Mouse (Mus musculus) heart, postnatal 14 days (tissue): Measurements from ENCODE around the gene Selenom. TPM values are rescaled to one million over a fixed set of nuclear protein-coding genes. Genes with fewer than 3 reads are reported as not detected.

Source experiments
- DNase-seq, 2 experiments: peaks; one replicate each; pipeline ENCODE4 v3.0.0; 2021 to 2022
- intact Hi-C: fragments of 180-260 bp; cut with DNase I; formaldehyde crosslinking; loops from one replicate; pipeline ENCODE4 v1.15.1; 2025
- long read RNA-seq, 2 experiments: library from polyadenylated mRNA; stranded (forward); transcript quantifications; one replicate each; pipeline ENCODE4 v2.0.0; 2021
- total RNA-seq, 2 experiments: library from RNA; stranded (reverse); gene quantifications; 2 replicates each; pipeline ENCODE4 v1.2.3; 2021

The Selenom gene
- total RNA-seq, result 10 to 100 TPM; 42.1 to 44.0 TPM
- long read RNA-seq, experiment 1, transcript Selenom-201 (5 exons, 707 nt), result major isoform, 30 of 31 reads
- long read RNA-seq, experiment 1, partial matches to known transcripts, result 0 of 31 reads
- long read RNA-seq, experiment 1, other reads (novel, unspliced or antisense), result 1 of 31 reads
- long read RNA-seq, experiment 2, transcript Selenom-201 (5 exons, 707 nt), result major isoform, 33 of 40 reads
- long read RNA-seq, experiment 2, partial matches to known transcripts, result 1 of 40 reads
- long read RNA-seq, experiment 2, other reads (novel, unspliced or antisense), result 4 of 40 reads

GRCm38 (mm10) chr11:3514529-3515054, at the start of gene Selenom:
Gene Selenom, plus strand, starts transcription at chr11:3514684.
- intact Hi-C loops, result loop anchor here (1.0 to 5.0 kb wide), 4 partner anchors 41 to 167 kb away; no protein-coding TSS in a partner anchor
- DNase-seq, result peak; percentile 90 to 93

GRCm38 (mm10) chr11:3471448-3471850, 43.0 kb upstream of the Selenom start:
- DNase-seq, result no peak
- intact Hi-C loops, result no loop called here

DNA sequence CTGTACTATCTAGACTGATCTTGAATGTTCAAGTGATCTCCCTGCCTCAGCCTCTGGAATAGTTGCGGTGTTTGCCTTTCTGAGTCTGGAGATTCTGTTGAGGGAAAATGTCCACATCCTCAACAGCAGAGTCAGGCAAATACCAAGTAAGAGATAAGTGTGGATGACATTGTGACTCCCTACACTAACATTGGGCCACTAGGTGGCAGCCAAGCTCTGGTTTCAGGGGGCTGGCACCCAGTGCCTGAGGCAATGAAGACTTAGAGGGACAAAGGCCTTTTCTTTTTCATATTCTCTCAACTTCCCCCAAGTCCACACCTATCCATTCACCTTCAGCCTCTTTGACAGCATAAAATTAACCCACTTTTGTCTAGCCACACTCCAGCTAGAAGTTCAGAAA, 42.0 kb upstream of the Selenom start:
- DNase-seq, result peak; percentile 88 to 94
- intact Hi-C loops, result loop anchor here (2.0 kb wide), 2 partner anchors 160 to 314 kb away; no protein-coding TSS in a partner anchor

- intact Hi-C loops, result no loop called here
- DNase-seq, result peak in 1 of 2 experiments; percentile 40
Observed at GRCm38 (mm10) chr11:3474480-3475115, 39.9 kb upstream of the Selenom start.

GRCm38 (mm10) chr11:3475489-3475888, 39.0 kb upstream of the Selenom start:
- intact Hi-C loops, result no loop called here

DNA sequence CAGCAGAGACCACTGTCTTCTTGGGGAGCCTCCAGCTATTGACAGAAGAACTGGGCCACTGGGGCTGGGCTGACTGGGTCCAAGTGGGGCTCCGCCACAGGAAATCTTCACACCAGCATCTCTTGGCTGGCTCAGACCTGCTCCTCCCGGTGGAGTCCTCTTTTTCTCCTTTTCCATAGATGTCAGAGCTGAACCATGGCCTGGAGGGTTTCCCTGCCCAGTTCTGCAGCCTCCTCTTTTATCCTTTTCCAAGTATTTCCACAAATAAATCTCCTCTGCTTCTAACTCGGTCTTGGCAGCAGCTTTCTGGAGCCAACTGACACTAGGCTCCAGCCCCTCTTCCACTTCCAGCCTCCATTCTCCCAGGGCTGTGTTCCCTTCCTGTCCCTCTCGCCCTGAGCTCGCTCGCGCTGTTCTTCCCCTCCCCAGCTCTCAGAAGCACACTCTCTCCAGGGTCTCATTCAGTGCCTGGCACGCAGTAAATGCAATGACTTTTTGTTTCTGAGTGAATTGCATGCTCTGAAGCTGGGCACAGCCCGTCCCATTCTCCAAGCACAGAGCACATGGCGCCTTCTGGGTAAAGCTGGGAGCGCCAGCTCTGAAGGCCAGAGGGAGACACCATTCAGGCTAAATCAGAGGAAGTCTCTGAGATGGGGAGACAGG, 30.4 kb upstream of the Selenom start:
- DNase-seq, result no peak
- intact Hi-C loops, result no loop called here

More at GRCm38 (mm10) chr11:3475489-3475888, 39.0 kb upstream of the Selenom start:
- no peak for DNase-seq

DNA sequence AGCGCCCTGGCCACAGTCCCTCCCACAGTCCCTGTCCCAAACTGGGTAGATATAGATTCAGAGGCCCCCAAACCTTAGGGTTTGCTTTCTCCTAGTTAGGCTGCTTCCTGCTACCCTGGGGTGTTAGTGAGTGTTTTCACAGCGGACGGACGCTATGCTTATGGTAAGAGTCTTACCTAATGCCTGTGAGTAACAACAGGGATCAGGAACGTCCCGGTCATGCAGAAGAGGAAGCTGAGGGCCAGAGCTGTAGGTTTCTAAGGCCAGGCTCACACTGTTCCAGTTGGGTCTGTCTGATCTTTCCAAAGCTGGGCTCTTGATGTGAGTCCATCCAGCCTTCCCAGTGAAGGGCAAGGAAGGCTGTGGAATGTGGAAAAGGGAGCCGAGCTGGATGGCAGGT, 28.1 kb upstream of the Selenom start:
- DNase-seq, result no peak
- intact Hi-C loops, result no loop called here

- no peak for DNase-seq
- intact Hi-C loops, result no loop called here
Observed at GRCm38 (mm10) chr11:3487952-3488570, 26.4 kb upstream of the Selenom start, which contains the start of gene Pla2g3. Gene Pla2g3, plus strand, starts transcription at chr11:3488284.

DNA sequence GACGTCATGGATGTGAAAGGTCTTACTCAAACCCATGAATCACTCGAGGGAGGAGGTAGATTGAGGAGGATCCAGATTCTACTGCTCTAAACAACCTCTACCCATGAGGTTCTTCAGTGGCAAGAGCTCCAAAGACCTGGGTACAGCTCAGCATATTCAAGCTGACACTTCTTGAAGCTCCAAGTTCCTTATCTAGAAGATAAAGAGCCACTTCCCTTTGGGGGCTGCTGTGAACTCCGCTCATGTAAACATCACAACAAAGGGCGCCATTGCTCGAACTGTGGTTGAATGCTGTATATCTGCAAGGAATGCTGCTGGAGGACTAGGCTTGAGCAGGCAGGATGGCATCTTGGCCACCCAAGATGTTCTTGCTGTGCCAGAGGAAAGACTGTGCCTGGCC, 25.4 kb upstream of the Selenom start:
- DNase-seq, result no peak
- intact Hi-C loops, result no loop called here

DNA sequence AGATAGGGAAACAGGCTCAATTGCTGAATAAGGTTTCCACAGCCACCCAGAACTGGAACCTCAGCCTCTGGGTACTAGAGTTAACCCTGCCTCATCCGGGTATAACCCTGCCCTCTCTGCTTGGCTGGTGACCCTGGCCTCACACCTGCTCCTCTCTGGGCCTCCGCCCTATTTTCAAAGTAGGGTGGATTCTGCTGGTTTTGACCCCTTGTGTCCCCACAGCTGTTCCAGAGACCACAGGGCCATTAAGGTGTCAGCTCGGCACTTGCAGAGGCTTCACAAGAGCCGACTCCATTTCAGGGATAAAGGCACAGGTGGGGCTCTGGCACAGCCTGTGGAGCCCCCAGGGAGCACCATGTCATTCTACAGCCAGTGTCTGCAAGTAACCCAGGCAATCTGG, 21.7 kb upstream of the Selenom start:
- no peak for DNase-seq
- intact Hi-C loops, result no loop called here

DNA sequence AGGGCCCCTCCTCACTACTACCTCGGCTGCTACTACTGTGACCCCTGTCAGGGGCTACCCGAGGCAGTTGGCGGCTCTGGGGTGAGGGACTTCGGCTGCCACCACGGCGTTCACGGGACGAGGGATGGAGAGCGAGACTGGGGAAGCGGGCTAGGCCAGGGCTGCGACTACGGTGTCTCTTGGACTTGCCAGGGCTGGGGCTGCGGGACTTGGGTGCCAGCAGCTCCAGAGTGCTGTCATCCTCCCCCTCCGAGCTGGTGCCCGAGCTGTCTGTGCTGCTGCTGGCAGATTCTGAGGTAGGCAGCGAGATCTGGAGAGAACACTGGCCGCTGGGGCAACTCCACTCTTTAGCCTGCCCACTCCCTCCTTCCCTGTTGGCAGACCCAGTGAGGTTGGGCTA, 19.6 kb upstream of the Selenom start:
- intact Hi-C loops, result no loop called here

DNA sequence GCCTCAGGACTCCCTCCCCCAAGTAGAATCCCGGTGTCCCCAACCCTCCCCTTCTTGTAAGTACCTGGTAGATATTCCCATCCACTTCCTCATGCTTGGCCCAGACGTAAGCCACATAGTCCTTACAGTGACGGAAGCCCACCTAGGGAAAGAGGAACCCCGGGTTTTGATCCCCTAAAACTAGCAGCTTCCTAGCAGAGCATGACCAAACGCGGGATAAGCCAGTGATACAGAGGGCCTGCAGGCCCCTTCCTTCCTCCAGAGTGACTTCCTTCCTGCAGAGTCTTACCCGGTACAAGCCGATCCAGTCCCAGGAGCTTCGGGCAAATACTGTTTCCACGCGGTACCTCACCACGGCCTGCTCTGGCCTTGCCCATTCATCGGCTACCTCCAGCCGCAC, 19.0 kb upstream of the Selenom start:
- DNase-seq, result no peak
- intact Hi-C loops, result no loop called here

More for the DNA sequence above, 19.6 kb upstream of the Selenom start:
- DNase-seq, result no peak

GRCm38 (mm10) chr11:3496756-3497155, 17.7 kb upstream of the Selenom start:
- intact Hi-C loops, result no loop called here
- DNase-seq, result no peak

DNA sequence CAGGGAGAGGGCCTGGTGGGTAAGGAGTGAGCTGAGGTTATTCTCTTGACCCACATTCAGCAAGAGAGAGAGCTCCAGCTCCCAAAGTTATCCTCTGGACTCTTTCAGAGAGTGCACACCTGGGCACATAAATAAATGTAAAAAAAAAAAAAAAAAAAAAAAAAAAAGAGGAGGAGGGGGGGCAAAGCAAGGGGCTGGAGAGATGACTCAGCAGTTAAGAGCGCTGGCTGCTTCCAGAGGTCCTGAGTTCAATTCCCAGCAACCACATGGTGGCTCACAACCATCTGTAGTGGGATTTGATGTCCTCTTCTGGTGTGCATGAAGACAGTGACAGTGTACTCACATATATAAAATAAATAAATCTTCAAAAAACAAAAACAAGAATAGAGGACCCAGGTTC, 17.2 kb upstream of the Selenom start:
- intact Hi-C loops, result no loop called here
- no peak for DNase-seq

DNA sequence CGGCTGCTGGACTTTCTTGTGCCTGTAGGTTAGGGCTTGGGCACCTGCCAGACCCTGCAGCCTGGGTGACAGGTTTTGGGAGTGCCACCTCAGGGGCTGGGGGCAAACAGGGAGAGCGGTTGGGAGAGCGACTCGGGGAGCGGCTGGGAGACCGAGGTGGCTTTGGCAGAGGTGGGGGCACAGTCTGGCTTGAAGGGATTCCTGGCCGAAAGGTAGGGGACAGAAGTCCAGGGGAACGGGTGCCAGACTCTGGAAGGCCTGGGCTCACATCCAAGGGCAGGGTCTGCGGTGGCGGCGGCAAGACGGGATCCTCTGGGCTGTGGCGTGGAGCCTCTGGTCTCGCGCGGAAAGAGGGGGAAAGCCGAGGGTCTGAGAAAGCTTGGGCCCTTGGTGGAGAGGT, 12.4 kb upstream of the Selenom start:
- no peak for DNase-seq
- intact Hi-C loops, result no loop called here

DNA sequence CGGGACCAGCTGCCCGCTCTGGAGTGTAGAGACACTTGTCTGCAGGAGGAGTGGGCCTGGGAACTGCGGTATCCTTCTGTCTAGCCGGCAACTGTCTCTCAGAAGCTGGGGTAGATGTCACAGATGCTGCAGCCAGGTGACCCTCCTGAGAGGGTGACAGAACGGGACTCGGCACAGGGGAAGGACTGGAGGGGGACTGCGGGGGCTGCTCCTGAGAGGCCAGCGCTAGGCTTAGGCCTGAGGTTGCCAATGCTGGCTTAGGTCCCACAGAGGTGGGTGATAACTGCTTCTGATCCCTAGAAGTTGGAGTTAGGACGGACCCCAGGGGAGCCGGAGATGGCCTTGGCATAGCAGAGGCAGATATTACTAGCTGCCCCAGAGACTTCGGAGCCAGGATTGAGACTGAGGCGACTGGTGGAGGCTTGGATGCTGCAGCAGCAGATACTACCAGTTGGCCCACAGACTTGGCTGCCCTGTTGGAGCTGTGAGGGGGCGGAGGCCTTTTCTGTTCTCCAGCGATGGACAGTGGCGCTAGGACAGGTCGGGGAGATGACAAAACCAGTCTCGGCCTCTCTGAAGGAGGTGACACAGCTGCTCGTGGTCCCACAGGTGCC, 11.9 kb upstream of the Selenom start:
- no peak for DNase-seq
- intact Hi-C loops, result no loop called here

DNA sequence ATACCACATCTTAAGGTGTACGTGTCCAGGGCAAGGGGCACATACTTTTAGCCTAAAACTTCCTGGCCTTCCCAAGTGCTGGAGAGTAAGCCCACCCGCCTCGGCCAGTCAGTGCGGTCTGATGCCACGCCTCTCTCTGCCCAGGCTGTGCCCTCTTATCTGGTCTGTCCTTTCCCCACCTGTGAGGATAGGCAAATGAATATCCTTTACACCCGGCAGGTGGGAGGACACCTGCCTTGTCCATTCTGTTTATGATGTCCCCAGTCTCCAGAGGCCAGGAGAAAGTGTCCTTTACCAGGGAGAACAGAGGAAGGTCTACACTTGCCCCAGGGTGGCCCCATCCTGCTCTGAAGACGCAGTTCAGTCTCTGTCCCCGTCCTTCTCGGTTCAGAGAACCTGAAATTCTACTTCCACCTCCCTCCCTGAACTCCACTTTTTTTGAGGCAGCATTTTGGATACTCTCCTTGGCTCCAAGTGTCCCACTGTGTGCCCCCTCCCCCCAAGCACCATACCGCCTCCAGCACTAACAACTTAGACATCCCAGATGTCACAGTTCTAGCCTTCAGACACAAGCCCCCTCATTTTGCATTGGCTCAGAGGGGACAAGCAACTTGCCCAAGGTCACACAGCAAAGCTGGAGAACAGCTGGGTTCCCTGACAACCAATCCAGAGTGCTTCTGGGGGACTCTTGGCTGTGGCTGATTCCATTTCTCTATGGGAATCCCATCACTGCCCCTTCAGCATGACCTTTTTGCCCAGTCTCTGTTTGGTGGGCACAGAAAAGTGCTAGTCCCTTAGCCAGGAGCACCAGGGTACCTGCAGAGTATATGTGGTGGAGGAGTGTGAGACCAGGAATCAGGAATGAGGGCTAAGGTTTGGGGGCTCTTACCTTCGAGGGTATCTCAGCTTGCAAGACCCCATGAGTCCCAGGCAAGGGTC, 10.5 kb upstream of the Selenom start:
- intact Hi-C loops, result no loop called here
- DNase-seq, result no peak

DNA sequence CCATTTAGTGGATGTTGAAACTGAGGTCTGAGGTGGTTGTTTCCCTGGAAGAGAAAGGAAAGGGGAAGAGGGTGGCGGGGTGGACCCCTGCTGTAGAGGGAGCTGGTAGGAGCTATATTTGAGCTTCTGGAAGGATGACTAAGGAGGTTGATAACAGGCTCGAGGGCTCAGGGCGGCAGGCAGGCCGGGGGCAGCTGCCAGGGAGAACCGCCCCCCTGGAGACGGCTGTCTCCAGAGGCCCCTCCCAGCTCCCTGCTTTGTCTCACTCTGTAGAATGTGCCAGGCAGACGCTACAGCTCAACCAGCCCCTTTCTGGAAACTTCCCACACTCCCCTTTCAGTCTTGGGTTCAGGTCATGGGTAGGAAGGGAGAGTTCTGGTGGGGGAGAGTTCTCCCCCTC, 6.3 kb upstream of the Selenom start:
- no peak for DNase-seq
- intact Hi-C loops, result no loop called here
